Mouse (Mus musculus) cortical plate, adult 2 months (tissue): Measurements from ENCODE around the gene Rps29.

Experiments used
- CTCF ChIP-seq: fragments of 200-500 bp; IDR thresholded peaks from 2 replicates; pipeline ENCODE4 v1.5.1; 2011; ENCODE audit warnings: mild to moderate bottlenecking, control low read depth, low read length; ENCODE audit not compliant: insufficient read depth; ENCODE audit errors: extremely low read depth
- POLR2A ChIP-seq: fragments of 200-500 bp; IDR thresholded peaks from 2 replicates; pipeline ENCODE4 v1.6.1; 2011; ENCODE audit warnings: mild to moderate bottlenecking, low read length, control low read depth; ENCODE audit not compliant: insufficient read depth; ENCODE audit errors: extremely low read depth

DNA sequence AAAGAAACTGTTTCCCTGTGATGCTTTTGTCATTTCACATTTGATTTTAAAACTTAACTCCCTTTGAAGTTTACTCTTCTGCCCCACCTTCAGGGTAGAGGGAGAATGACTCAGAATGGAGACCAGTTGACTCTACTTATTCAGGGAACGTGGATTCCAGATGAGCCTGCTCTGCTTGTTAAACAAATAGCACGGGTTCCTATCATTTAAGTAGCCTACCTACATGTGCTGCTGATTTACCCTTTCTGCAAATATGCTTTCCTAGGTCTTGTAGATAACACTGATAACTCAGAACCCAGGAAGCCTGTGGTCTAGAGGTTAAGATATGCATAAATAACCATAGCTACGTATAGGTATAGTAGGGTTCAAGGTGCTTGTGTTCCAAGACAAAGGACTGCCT is 5.9 kb upstream of the Rps29 start:
- TF ChIP-seq CTCF (no peak), POLR2A (no peak)
